Mouse (Mus musculus): ENCODE results near the gene Atp1a1.
A peak's percentile ranks its signal among the peaks of the same experiment; 100 is the strongest.

Atp1a1 gene

DNA sequence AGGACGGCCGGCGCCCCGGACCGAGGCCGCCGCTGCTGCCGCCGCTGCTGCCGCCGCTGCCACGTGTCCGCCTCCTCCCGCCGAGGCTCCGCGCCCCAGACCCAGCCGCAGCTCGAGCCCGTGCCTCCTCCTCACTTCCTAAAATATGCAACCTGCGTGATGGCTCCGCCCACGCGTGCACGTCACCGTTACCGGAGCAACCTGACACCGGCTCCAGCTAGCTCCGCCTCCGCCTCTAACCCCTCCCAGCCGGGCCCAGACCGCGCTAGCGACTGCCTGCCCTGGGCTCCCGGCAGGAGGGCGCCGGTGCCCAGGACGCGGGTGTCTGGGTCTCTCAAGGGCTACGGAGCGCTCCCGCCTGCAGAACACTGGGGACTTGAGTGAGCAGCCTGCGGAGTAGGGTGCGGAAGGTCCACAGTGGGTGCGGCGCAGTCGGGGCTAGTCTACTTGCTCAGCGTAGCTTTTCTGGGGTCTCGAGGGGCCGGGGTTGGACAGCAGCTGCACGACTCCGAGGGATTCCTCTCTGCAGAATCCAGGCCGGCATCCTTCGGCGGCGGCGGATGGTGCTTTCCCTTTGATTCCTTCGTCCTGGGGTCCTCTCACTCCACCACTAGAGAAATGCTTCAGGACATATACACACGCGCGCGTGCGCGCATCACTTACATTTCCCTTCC is at the start of gene Atp1a1:
Gene Atp1a1, minus strand, starts transcription at position 135 of the 674 bp plus-strand sequence.
- peak; percentile 99 for DNase-seq

DNA sequence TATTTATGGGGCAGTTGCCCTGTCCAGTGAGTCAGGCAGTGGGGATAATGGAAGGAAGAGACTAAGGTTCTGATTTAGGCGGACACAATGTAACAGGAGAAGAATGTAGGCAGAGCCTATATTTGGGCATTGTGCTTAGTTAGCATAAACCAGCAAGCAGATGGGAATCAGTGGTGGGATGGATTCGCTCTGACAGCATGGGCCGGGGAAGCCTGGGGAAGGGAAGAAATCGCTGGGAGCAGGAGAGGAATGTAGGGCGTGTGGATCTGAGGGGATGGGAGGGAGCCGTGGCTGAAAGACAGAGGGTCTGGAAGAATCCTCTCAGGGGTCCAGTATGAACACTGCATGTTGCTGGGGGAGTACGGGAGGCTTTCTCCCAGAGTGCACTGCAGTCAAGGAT is 49.0 kb upstream of the Atp1a1 start:
- DNase-seq, result no peak

DNA sequence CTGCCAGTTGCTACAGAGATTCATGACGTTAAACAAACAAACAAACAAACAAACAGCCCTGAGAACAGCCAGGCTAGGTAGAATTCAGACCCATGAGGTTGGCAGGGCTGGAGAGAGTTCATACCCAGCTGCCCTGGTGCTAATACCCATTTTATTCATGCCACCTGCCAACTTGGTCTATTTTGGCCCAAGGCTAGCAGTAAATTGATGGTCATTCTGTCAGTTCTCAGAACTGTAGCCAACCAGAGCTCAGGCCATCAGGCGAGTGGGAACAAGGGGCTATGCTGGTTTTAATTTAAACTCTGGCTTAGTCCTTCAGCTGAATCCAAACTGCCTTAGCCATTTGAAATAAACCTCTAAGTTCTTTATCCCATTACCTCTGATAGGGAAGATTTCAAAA is 48.5 kb upstream of the Atp1a1 start:
- no peak for DNase-seq

DNA sequence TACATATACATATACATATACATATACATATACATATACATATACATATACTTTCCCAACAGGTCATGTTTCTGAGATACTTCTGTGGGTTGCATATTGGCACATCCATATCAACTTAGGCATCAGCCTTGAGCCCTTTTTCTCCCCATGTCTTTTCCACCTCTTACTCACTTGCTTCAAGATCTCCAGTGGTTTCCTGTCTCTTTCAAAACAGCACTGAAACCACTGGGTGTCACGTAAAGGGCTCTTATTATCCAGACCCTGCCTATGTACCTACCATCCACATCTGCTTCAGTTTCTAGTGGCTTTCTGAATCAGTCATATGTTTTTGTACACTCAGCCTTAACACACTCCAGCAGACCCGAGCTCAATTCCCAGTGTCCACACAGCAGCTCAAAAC is 45.8 kb upstream of the Atp1a1 start:
- DNase-seq, result no peak

DNA sequence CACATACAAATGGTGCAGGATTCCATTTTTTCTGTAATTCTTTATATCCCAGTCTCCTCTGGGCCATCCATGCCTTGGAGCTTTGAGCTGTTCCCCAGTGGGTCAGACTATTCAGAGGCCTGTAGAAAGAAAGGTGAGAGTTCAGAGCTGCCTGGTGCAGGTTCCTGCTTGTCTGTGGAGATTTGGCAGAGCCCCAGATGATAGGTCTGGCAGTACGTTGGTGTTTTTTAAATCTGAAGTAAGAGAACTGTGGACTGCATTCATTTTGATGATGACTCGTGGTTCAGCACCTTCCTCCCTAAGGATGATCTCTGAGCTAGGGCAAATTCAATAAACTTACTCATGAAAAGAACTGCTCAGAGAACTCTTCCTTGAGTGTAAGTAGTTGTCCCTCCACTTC is 44.8 kb upstream of the Atp1a1 start:
- no peak for DNase-seq

DNA sequence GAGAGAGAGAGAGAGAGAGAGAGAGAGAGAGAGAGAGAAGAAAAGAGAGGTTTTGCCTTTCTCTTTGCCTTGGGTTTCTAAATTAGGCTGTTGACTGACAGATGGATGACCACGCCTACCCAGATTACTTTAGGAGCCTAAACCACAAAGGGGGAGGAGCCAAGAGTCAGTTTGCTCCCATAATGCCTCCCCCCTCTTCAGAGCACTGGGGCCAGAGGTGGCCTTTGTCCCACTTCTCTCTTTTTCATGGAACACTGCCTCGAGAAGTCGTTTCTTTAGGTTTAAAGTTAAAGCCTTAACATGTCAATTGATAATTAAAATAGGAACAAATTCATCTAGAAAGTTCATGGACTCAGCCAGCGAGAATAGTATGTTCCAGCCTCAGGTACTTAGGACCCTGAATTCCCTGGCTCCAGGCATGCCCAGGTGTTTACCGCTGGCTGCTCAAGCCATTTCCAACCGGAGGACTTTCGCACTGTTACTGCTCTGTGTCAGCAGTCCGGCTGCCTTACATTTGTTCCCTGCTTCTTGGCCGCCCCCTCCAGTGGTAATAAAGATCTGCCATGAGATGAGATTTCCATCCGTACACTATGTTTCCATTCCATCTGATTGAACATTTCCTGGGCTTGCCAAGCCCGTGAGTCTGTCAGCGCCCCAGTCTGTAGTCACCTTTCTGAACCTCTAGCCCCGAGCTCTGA is 43.8 kb upstream of the Atp1a1 start:
- peak in 1 of 2 experiments; percentile 29 for DNase-seq

DNA sequence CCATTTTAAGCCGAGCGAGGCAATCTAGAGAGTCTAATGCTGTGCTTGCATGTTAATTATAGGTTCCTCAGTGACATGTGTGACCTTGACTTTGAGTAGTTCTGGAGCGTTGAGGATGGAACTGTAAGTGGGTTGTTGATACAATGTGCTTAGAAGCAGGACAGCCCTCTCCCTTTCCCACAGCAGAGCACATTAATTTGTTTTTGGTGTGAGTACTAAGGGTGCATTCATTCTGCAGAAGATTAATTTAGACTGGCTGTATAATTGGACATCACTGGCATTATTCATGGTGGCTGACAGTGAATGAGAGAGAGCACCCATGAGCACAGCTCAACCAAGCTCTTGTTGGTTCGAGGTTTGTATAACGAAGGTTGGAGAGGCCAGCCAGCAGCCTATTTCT is 42.3 kb upstream of the Atp1a1 start:
- DNase-seq, result no peak

DNA sequence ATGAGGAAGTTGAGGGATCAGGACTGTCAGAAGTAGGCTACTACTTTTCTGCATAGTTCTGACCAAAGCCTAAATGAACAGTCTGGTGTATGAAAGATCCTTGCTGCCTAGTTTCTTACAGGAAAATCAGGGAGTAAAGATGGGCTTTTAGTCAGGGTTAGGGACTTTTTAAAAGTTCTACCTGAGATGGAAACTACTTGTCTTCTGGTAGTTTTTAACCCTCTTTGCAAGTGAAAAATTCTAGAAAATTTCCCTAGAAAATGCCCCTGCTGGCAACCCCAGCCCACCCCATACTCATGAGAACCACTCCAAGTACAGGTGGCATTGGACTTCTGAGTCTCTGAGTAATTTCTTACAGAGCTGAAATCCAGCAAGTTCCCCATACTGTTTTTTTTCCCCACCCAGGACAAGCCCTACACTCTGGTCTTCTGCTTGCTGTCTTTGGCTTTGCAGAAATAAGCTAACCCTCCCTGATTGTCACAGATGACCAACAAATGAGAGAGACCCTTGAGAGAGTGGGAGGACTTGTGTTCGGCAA is 41.2 kb upstream of the Atp1a1 start:
- no peak for DNase-seq

DNA sequence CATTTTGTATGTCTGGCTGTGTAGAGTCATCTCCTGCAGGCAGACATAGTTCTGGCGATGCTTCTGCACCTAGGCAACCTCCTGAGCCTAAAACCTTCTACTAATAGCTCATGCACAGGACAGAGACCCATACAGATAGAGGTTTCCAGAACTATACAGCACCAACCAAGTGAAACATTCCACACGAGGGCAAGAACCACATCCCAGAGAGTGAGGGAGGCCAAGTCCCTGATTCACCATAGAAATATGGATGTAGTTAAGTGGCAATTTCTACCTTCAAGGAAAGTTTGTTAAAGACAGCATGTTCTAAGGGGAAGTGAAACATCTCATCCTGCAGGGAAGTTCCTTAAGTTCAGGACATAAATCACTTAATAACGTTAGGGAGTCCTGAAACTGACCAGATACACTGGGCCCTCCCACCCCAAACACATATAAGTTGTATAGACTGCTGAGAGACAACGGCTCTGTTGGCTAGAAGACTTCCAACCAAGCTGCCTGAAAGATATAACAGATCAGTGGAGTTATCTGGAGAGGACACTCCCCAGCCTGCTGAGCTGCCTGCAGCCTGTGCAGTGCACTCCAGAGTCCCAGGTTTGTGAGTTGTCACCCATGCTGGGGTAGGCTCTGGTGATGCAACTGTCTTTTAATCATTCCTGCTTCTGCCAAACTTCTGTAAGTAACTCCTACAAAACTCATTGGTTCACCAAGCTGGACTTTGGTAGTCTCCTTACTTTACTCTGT is 39.7 kb upstream of the Atp1a1 start:
- DNase-seq, result no peak

DNA sequence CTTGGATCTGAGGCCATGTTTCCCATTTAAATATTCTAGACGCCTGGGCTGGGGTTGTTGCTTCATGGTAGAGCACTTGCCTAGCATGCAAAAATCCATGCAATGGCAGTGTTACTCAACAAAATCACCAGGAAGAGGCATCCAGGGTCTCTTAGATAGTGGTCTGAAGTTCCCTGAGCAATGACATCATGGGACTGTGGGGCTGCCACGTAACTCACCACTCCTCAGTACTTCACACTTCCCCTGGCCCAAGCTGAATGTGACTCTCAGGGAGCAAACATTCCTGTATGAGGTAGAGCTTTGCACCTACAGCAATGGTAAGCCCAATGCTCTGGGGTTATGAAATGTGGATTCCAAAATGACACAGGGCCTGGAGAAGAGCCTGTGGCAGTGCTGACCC is 38.8 kb upstream of the Atp1a1 start:
- DNase-seq, result no peak

DNA sequence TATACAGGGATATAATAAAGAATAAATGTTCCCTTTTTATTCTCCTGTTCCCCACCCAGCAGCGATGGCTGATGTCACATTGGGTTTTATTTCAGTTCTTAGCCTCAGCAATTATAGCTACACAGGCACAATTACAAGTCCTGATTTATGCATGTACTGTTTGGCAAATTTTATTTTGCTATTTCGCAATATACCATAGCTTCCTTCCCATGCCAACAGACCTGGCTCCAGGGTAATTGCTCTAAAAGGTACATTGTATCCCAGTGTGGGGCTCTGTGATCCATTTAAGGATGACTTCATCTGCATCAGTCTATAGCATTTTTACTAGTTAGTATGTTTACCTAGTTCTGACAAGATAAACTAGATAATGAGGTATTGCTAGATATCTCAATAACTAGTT is 33.7 kb upstream of the Atp1a1 start:
- DNase-seq, result no peak

DNA sequence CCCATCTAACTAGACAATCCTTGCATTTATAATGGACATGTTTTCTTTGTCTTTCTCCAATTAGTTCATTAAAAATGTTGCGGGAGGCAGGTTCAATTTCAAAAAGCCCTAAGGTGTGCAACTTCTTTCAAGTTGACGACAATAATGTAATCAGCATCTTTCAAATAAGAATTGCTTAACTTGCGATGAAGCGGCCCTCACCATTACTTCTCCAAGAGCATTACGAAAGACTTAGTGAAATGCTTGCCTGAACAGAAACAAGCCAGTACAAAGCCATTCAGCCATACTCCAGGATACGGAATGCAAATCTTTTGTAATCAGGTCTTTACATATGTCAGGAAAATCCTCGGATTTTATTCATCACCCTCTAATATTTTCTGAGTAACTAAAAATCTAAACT is 32.0 kb upstream of the Atp1a1 start:
- DNase-seq, result no peak

DNA sequence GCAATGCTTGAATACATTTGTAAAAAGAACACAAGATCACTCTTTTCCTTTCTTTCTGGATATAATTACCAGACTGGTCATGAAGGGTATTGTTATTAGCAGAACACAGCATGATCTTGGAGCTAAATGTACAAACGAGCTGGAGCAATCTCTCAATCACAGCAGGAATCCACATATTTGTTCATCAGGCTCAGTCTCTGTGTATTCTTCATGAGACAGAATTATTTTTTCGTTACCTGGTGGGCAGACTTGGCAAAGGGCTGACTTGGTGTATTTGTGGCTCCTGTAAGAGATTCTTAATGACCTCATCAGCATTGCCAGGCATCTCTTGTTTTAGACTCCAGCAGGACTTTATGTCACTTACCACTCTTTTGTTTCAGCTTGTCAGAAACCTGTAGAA is 31.6 kb upstream of the Atp1a1 start:
- DNase-seq, result no peak

DNA sequence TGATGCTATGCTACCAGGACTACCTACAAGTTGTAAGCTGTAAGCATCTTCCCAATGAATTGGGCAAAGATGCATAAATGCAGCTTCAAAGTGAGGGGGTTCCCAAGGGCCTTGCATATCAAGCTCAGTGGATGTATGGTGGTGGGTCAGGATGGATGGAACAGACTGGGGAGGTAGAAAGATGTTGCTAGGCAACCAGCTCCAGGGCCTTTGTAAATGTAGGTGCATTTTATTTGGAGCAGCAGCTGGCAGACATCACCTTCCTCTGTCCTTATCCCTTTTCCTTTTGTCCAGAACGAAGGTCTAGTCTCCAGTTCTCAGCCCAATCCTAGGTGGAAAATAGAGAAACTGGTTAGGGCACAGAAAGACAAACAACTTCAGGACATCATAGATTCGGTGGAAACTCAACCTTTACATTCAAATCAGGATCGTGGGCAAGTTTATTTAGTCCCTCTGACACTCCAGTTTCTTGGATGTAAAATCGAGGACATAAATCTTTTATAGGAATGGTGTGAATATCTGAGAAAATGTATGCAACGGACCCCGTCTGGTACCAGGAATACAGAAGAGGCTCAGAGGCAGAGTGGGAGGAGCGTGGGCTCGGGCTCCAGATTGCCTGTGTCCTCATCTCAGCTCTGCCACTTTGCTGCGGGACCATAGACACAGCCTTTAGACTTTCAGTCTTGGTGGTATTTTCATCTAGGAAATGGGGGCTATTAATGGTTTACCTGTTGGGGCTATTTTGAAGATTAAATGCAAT is 29.8 kb upstream of the Atp1a1 start:
- DNase-seq, result no peak

DNA sequence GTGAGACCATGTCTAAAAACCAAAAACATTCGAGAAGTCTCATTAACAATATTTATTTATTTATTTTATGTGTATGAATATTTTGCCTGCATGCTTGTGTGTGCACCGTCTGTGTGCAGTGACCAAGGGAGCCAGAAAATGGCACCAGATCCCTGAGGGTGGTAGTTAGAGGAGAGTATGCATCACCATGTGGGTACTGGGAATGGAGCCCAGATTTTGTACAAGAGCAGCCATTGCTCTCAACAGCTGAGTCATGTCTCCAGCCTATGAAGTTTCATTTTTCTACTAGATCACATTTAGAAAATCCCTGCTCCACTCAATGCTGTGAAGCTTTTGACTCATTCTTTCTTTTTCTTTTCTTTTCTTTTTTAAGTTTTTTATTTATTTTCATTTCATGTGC is 23.8 kb upstream of the Atp1a1 start:
- no peak for DNase-seq

DNA sequence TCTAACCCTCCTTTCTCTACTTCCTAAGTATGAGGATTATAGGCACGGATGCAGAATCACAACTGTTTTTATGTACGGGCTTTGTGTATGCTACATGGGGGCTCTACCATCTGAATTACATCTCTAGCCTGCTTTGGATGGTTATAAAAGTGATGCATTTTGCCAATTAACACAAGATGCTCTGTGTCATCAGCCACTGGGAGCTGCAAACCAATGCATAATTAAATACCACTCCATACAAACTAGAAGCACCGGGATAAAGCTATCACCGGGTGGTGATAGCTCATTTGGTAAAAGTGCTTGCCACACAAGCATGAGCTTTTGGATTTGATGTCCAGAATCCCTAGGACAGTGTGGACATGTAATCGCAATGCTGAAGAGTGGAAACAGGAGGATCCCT is 19.8 kb upstream of the Atp1a1 start:
- DNase-seq, result no peak

DNA sequence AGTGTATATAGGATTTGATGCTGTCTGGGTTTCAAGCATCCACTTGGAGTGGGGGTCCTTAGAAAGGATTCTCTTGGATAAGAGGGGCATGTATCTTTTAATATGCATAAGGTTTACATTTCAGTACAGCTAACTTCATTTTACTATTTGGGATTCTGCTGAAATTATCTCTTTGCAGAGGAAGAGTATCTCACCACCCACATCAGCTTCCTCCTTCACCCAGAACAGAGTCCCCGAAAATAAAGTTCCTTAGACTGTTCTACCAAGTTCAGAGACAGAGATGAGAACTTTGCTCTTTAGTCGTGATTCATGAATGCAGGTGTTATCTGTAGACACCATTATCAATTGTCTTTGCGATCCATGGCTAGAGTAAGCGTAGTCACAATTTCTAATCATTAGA is 14.5 kb upstream of the Atp1a1 start:
- no peak for DNase-seq

DNA sequence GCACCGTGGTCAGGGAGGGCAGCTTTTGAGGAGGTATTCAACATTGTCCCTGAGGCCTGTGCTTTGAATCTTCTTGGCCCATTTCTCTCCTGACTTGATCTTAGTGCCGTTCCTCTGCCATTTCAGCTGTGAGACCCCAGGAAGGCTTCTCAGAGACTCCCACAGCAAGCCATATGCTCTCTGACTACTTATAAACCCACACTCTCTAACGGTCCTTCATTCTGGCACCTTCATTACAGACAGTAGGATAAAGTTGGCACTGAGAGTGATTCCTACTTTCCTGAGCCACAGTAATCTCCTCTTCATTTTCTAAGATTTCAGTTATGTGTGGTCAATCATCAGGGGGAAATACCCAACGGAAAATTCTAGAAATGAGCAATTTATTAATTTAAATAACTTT is 14.0 kb upstream of the Atp1a1 start:
- no peak for DNase-seq

DNA sequence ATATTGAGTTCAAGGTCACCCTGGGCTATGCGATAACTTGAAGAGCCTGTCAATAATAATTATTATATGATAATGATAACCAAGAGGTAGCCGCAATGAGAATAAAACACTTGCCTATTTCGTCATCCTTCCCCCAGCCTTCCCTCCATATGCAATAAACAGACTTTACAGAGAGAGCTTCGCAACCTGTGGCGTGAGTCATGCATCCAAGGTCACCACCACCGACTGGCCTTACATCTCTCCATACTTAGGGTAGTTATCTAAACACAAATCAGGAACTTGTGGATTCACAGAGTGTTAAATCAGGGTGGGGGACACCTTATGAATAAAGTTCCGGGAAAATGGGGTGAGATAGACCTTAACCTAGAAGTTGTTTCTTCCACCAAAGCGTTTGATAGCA is 13.0 kb upstream of the Atp1a1 start:
- DNase-seq, result no peak

DNA sequence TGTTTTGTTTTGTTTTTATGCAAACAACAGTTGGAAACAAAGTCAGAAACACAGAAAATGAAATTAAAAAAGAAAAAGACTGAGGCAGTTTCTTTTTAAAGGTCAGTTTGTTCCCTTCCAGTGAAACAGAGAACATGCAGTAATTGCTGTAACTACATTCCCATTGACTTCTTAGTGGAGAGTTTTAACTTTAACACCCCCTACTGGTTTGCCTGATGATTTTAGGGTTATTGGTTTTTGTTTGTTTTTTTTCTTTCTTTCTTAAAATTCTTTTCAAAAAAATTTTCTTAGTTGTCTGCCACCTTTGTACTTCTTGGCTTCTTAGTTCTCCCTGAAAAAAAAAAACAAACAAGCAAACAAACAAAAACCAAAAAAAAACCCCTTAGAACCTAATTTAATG is 12.5 kb upstream of the Atp1a1 start:
- DNase-seq, result no peak

DNA sequence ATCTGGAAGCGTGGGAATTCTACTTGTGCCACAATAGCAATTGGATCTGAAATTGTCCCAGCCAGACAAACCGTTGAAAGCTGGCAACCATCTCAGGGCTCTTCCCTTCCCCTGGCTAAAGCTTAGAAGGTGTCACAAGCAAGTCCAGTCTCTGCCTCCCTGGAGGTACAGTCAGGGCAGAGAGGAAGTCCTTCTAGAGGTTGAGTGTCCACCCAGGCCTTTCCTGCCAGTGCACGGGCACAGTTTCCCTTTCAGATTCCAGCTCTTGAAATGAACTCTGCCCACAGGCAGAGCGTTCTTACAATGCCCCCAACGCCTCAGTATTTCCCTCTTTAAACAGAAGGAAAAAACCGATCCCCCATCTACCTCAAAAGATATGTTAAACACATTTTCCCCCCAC is 11.4 kb upstream of the Atp1a1 start:
- peak in 1 of 2 experiments; percentile 32 for DNase-seq

DNA sequence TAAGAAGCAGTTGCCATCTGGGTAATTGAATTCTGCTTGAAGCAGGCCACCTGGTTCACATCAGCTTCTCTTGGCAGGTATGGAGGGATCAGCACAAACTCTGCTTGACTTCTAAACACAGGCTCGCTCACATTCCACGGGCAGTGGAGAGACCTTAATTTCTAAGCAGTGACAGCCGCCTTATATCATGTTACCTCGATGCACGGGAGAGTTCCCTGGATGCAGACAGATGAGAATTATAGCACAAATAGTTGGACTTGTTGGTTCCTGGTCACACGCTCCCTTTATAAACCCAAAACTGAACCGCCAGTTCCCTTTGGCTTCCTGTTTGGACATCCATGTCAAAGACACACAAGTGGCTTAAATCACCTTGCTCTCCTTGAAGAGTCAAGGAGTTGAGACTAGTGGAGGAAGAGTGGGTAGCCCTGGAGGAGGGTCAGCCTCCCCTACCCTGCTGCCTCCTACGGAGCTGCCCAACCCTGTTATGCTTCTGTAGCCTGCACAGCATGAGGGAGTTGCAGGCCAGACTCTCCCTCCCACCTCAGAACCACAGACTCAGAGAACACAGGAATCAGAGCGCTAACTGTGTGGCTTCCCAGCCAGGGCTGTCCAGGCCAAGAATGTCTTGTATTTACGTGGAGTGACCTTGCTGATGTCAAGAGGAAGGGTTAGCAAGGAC is 7.5 kb upstream of the Atp1a1 start:
- no peak for DNase-seq
